Comparison of ENCODE assay signal across 10 mouse cellular contexts in the genomic region with DNA sequence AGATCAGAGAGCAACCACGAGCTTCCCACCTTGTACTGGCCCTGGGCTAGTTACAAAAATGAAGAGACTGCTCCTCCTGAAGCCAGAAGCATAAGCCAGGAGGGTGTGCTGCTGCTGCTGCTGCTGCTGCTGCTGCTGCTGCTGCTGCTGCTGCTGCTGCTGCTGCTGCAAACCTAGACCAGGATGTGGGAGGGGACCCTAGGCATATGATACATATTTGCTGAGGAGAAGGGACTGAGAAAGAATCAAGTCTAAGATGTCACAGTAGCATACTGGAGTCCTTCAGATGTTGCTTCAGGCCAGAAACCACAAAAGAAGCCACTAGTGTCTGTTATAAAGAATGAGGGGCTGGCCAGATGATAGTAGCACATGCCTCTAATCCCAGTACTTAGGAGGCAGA. TPM values are rescaled to one million over a fixed set of nuclear protein-coding genes. Genes with fewer than 3 reads are reported as not detected.
DNase-seq lines count a peak whose midpoint lies in the region; ATAC-seq lines count a peak whose summit lies in the region.
"Had no signal": no experiment of that assay in that cellular context is flagged by ENCODE, and none has a peak within 500 bp of the region (broad histone marks: within the 10 kb centered on the region; RNA-seq: fewer than 3 reads in every experiment).

No protein-coding gene starts in this region.

- H3K9ac ChIP-seq in heart, embryonic 15.5 days, result no peak overlapping the region
- no peak overlapping the region for H3K9ac ChIP-seq in liver, embryonic 11.5 days (ENCODE audit: low read depth, low read length)
- H3K9ac ChIP-seq in hindbrain, embryonic 11.5 days (ENCODE audit: low read depth, low read length), result no peak overlapping the region

- H3K27me3 ChIP-seq in heart, embryonic 15.5 days, result no peaks in the 10 kb centered on the region
- H3K27me3 ChIP-seq in liver, embryonic 11.5 days (replicated peaks; ENCODE audit: control insufficient read depth, insufficient read depth, low read length), result no peaks in the 10 kb centered on the region
- no peaks in the 10 kb centered on the region for H3K27me3 ChIP-seq in hindbrain, embryonic 11.5 days (ENCODE audit: control insufficient read depth, insufficient read depth, low read length)

- DNase-seq in heart, postnatal 4 days, result no peak
- DNase-seq in 416B (ENCODE audit: low read depth), result peak; percentile 68
- DNase-seq in liver, embryonic 11.5 days (ENCODE audit: low spot score), result no peak
- DNase-seq in adrenal gland, postnatal 4 days (ENCODE audit: low spot score in 2 of 2), result no peak
- no peak for DNase-seq in hindbrain, embryonic 11.5 days (ENCODE audit: low spot score)
- no peak for DNase-seq in adipocyte (ENCODE audit: low spot score)
- DNase-seq: retina, postnatal 1 day had no signal

- no peak overlapping the region for H3K4me2 ChIP-seq in heart, embryonic 15.5 days
- H3K4me2 ChIP-seq in liver, embryonic 11.5 days, result peak overlapping the region; percentile 37
- H3K4me2 ChIP-seq in hindbrain, embryonic 11.5 days (replicated peaks; ENCODE audit: low read depth, low read length), result no peak overlapping the region

- no peaks in the 10 kb centered on the region for H3K36me3 ChIP-seq in heart, embryonic 15.5 days
- no peaks in the 10 kb centered on the region for H3K36me3 ChIP-seq in liver, embryonic 11.5 days (ENCODE audit: control insufficient read depth, insufficient read depth, low read length)
- no peaks in the 10 kb centered on the region for H3K36me3 ChIP-seq in hindbrain, embryonic 11.5 days (ENCODE audit: control insufficient read depth, insufficient read depth, low read length)

- 25% methylated on average over 1 of the region's 1 CpGs for WGBS in heart, embryonic 15.5 days
- WGBS in liver, embryonic 11.5 days, result 7% methylated on average over 1 of the region's 1 CpGs
- 21% methylated on average over 1 of the region's 1 CpGs for WGBS in hindbrain, embryonic 11.5 days

- peak overlapping the region; percentile 61 for H3K27ac ChIP-seq in heart, embryonic 15.5 days
- H3K27ac ChIP-seq in brown adipose tissue, adult 24 weeks (replicated peaks; ENCODE audit: low read depth, low read length), result peak overlapping the region; percentile 64
- H3K27ac ChIP-seq in liver, embryonic 11.5 days (ENCODE audit: low read depth, low read length), result peak overlapping the region; percentile 20; the same call in 1 of the 2 replicates
- no peak overlapping the region for H3K27ac ChIP-seq in hindbrain, embryonic 11.5 days (ENCODE audit: low read depth, low read length)

- no peaks in the 10 kb centered on the region for H3K9me3 ChIP-seq in heart, embryonic 15.5 days (replicated peaks)
- no peaks in the 10 kb centered on the region for H3K9me3 ChIP-seq in liver, embryonic 11.5 days (ENCODE audit: control insufficient read depth, low read length)
- no peaks in the 10 kb centered on the region for H3K9me3 ChIP-seq in hindbrain, embryonic 11.5 days (ENCODE audit: control insufficient read depth, low read length)

- H3K4me3 ChIP-seq in heart, embryonic 15.5 days, result no peak overlapping the region
- H3K4me3 ChIP-seq in brown adipose tissue, adult 24 weeks (ENCODE audit: insufficient read depth, low read depth, low read length), result peak overlapping the region; percentile 22; the same call in 1 of the 2 replicates
- no peak overlapping the region for H3K4me3 ChIP-seq in liver, embryonic 11.5 days (ENCODE audit: low read depth, low read length)
- H3K4me3 ChIP-seq in hindbrain, embryonic 11.5 days (ENCODE audit: low read depth, low read length), result no peak overlapping the region

- peaks cover 23% of the 10 kb centered on the region for H3K4me1 ChIP-seq in heart, embryonic 15.5 days (replicated peaks)
- peaks cover 13% of the 10 kb centered on the region for H3K4me1 ChIP-seq in brown adipose tissue, adult 24 weeks (ENCODE audit: control insufficient read depth, insufficient read depth, insufficient read length, low read length)
- peaks cover 13% of the 10 kb centered on the region; the same call in 1 of the 2 replicates for H3K4me1 ChIP-seq in liver, embryonic 11.5 days (replicated peaks; ENCODE audit: control insufficient read depth, insufficient read depth, low read length)
- no peaks in the 10 kb centered on the region for H3K4me1 ChIP-seq in hindbrain, embryonic 11.5 days (replicated peaks; ENCODE audit: control insufficient read depth, insufficient read depth, low read length)

- ATAC-seq in heart, embryonic 15.5 days (replicated peaks; ENCODE audit: insufficient number of reproducible peaks, insufficient read depth, low FRiP score, low read depth), result no peak
- ATAC-seq in liver, embryonic 11.5 days (replicated peaks; ENCODE audit: low FRiP score), result no peak
- ATAC-seq in hindbrain, embryonic 11.5 days (ENCODE audit: low FRiP score), result no peak

RNA-seq across cellular contexts. Expression of gene Cdc42, which starts 10.7 kb away (rescaled TPM):
- polyA plus RNA-seq in heart, embryonic 15.5 days (2015; fragmentation: Nextera tagmentation; extraction: Ambion mirVana), result 462 and 495 TPM in 2 replicates
- total RNA-seq in heart, postnatal 4 days (2021), result 100 to 1,000 TPM; 276 to 285 TPM
- polyA plus RNA-seq in brown adipose tissue, adult 24 weeks (2012; ENCODE audit: insufficient read depth, insufficient read length, missing spikeins), result 352 and 400 TPM in 2 replicates
- polyA plus RNA-seq in liver, embryonic 11.5 days (2014; fragmentation: Nextera tagmentation; extraction: Ambion mirVana), result 459 and 500 TPM in 2 replicates
- 100 to 1,000 TPM; 407 to 413 TPM for total RNA-seq in adrenal gland, postnatal 4 days (2021)
- polyA plus RNA-seq in hindbrain, embryonic 11.5 days (2014; fragmentation: Nextera tagmentation; extraction: Ambion mirVana), result 692 and 744 TPM in 2 replicates

RNA-seq across cellular contexts. Expression of gene Cela3a, which starts 41.4 kb away (rescaled TPM):
- not detected in 2 replicates for polyA plus RNA-seq in heart, embryonic 15.5 days (2015; fragmentation: Nextera tagmentation; extraction: Ambion mirVana)
- total RNA-seq in heart, postnatal 4 days (2021), result not detected
- polyA plus RNA-seq in brown adipose tissue, adult 24 weeks (2012; ENCODE audit: insufficient read depth, insufficient read length, missing spikeins), result not detected in 2 replicates
- polyA plus RNA-seq in liver, embryonic 11.5 days (2014; fragmentation: Nextera tagmentation; extraction: Ambion mirVana), result not detected in 2 replicates
- 1 to 10 TPM in 1 of 2 experiments, not detected in 1; 8.3 TPM for total RNA-seq in adrenal gland, postnatal 4 days (2021)
- not detected in 2 replicates for polyA plus RNA-seq in hindbrain, embryonic 11.5 days (2014; fragmentation: Nextera tagmentation; extraction: Ambion mirVana)
- total RNA-seq: ES-E14 had no signal
